Mouse (Mus musculus) brain, embryonic 18.5 days (tissue): ENCODE data around the gene Gabrb2.

ENCODE experiments used
- DNase-seq: peaks from one replicate; pipeline ENCODE4 v3.0.0-alpha.2; 2012; ENCODE audit warnings: low read depth, low spot score

The Gabrb2 gene

GRCm38 (mm10) chr11:42532577-42532976 is 113.0 kb downstream of the Gabrb2 start:
- DNase-seq = no peak

GRCm38 (mm10) chr11:42535286-42535685 is 115.7 kb downstream of the Gabrb2 start:
- DNase-seq = no peak

- no peak for DNase-seq
Measured at GRCm38 (mm10) chr11:42535861-42536260, 116.3 kb downstream of the Gabrb2 start.

GRCm38 (mm10) chr11:42542861-42543260 is 123.3 kb downstream of the Gabrb2 start:
- DNase-seq = no peak

GRCm38 (mm10) chr11:42566023-42566422 is 146.5 kb downstream of the Gabrb2 start:
- no peak for DNase-seq

GRCm38 (mm10) chr11:42571467-42571866 is 151.9 kb downstream of the Gabrb2 start:
- no peak for DNase-seq

- DNase-seq = no peak
Measured at GRCm38 (mm10) chr11:42575146-42575873, 155.8 kb downstream of the Gabrb2 start.

GRCm38 (mm10) chr11:42579804-42580203 is 160.2 kb downstream of the Gabrb2 start:
- no peak for DNase-seq

- no peak for DNase-seq
Measured at GRCm38 (mm10) chr11:42581123-42581522, 161.6 kb downstream of the Gabrb2 start.

GRCm38 (mm10) chr11:42581753-42582152 is 162.2 kb downstream of the Gabrb2 start:
- DNase-seq = no peak

- DNase-seq = no peak
Measured at GRCm38 (mm10) chr11:42592418-42592817, 172.9 kb downstream of the Gabrb2 start.

- DNase-seq = no peak
Measured at GRCm38 (mm10) chr11:42606225-42606624, 186.7 kb downstream of the Gabrb2 start.

GRCm38 (mm10) chr11:42609128-42609763 is 189.7 kb downstream of the Gabrb2 start:
- DNase-seq = no peak

GRCm38 (mm10) chr11:42618195-42618594 is 198.6 kb downstream of the Gabrb2 start:
- DNase-seq = no peak

- DNase-seq = no peak
Measured at GRCm38 (mm10) chr11:42621109-42621508, 201.6 kb downstream of the Gabrb2 start.

- DNase-seq = peak; percentile 26
Measured at GRCm38 (mm10) chr11:42650111-42650510, 230.6 kb downstream of the Gabrb2 start.

GRCm38 (mm10) chr11:42651572-42651971 is 232.0 kb downstream of the Gabrb2 start:
- DNase-seq = no peak

- peak; percentile 26 for DNase-seq
Measured at GRCm38 (mm10) chr11:42654189-42654588, 234.6 kb downstream of the Gabrb2 start.

- DNase-seq = no peak
Measured at GRCm38 (mm10) chr11:42668657-42669056, 249.1 kb downstream of the Gabrb2 start.
